Mouse (Mus musculus) liver, embryonic 16.5 days (tissue): ENCODE data around the gene Tmem104. TPM values are rescaled to one million over a fixed set of nuclear protein-coding genes. Genes with fewer than 3 reads are reported as not detected.

ENCODE experiments used
- ATAC-seq: fragments of 200-750 bp; cut with Nextera tagmentation; 2 replicates; pipeline ENCODE4 v1.8.0; 2017; ENCODE audit warnings: low read depth, mild to moderate bottlenecking, moderate number of reproducible peaks, moderate library complexity
- H3K27ac ChIP-seq: fragments of 300-500 bp; sonication (generic); 2 replicates; pipeline ENCODE4 v1.5.1; 2014; ENCODE audit warnings: mild to moderate bottlenecking, low read length
- H3K27me3 ChIP-seq: fragments of 300-500 bp; sonication (generic); 2 replicates; pipeline ENCODE4 v1.6.1; 2014; ENCODE audit warnings: low read depth, low read length, mixed read lengths; ENCODE audit not compliant: control insufficient read depth, insufficient read depth
- H3K36me3 ChIP-seq: fragments of 300-500 bp; sonication (generic); 2 replicates; pipeline ENCODE4 v1.6.1; 2014; ENCODE audit warnings: mild to moderate bottlenecking; ENCODE audit not compliant: control insufficient read depth, insufficient read depth
- H3K4me1 ChIP-seq: fragments of 300-500 bp; sonication (generic); 2 replicates; pipeline ENCODE4 v1.6.1; 2014; ENCODE audit warnings: low read depth, low read length, mixed read lengths; ENCODE audit not compliant: control insufficient read depth
- H3K4me2 ChIP-seq: fragments of 300-500 bp; sonication (generic); 2 replicates; pipeline ENCODE4 v1.6.1; 2014; ENCODE audit warnings: low read depth, low read length, mixed read lengths
- H3K4me3 ChIP-seq: fragments of 300-500 bp; sonication (generic); 2 replicates; pipeline ENCODE4 v1.5.1; 2014; ENCODE audit warnings: low read depth, mild to moderate bottlenecking, low read length
- H3K9ac ChIP-seq: fragments of 300-500 bp; sonication (generic); 2 replicates; pipeline ENCODE4 v1.6.1; 2014; ENCODE audit warnings: low read depth, low read length
- H3K9me3 ChIP-seq: fragments of 300-500 bp; sonication (generic); replicated peaks from 2 replicates; pipeline ENCODE4 v1.6.1; 2016; ENCODE audit warnings: low read length; ENCODE audit not compliant: control insufficient read depth
- WGBS: fragments of 180-500 bp; shearing (Covaris S2); extraction: QIAGEN DNeasy Blood & Tissue Kit; methylation state at CpG from one replicate; pipeline ENCODE4 v1.1.7; 2014; ENCODE audit not compliant: insufficient replicate concordance; 5-methylcytosine and 5-hydroxymethylcytosine counted together
- polyA plus RNA-seq: library from polyadenylated mRNA; unstranded; fragments of >200 nt; fragmentation: Nextera tagmentation; extraction: Ambion mirVana; gene quantifications from 2 replicates; pipeline ENCODE4 v1.2.1, GENCODE M21; 2015

The Tmem104 gene
- polyA plus RNA-seq, 1 experiment from 2014 or later = 6.4 TPM

- ATAC-seq = no peak
- WGBS = 5% methylated on average over 22 of the region's 22 CpGs
- peaks cover 53% of the 10 kb centered on the region for H3K27me3 ChIP-seq
Measured at GRCm38 (mm10) chr11:115266400-115266778, 79.1 kb downstream of the Tmem104 start.

GRCm38 (mm10) chr11:115267061-115267883, 80.0 kb downstream of the Tmem104 start, which contains the start of gene Grin2c:
TSS of gene Grin2c (minus strand) at chr11:115267243.
- Histone ChIP-seq H3K4me1 (peaks cover 5% of the 10 kb centered on the region), H3K4me3 (peak within 1 kb of the TSS; percentile 30), H3K9me3 (no peaks in the 10 kb centered on the region), H3K9ac (no peak within 1 kb of the TSS), H3K27ac (no peak within 1 kb of the TSS), H3K4me2 (peak within 1 kb of the TSS; percentile 28; the same call in 1 of the 2 replicates), H3K27me3 (peaks cover 53% of the 10 kb centered on the region), H3K36me3 (no peaks in the 10 kb centered on the region)
- WGBS = 10% methylated on average over 25 of the region's 50 CpGs
- ATAC-seq = no peak

More at GRCm38 (mm10) chr11:115266400-115266778, 79.1 kb downstream of the Tmem104 start:
- Histone ChIP-seq H3K4me3 (no peak overlapping the region; the same call in 1 of the 2 replicates), H3K9ac (no peak overlapping the region), H3K27ac (no peak overlapping the region), H3K9me3 (no peaks in the 10 kb centered on the region), H3K4me2 (no peak overlapping the region), H3K36me3 (no peaks in the 10 kb centered on the region), H3K4me1 (peaks cover 5% of the 10 kb centered on the region)

- no peaks in the 10 kb centered on the region for H3K36me3 ChIP-seq
- H3K4me2 ChIP-seq = no peak overlapping the region
- H3K27ac ChIP-seq = no peak overlapping the region
- 67% methylated on average over 11 of the region's 11 CpGs for WGBS
- no peak overlapping the region for H3K4me3 ChIP-seq
- peaks cover 50% of the 10 kb centered on the region for H3K27me3 ChIP-seq
- peaks cover 5% of the 10 kb centered on the region for H3K4me1 ChIP-seq
- H3K9me3 ChIP-seq = no peaks in the 10 kb centered on the region
- H3K9ac ChIP-seq = no peak overlapping the region
- no peak for ATAC-seq
Measured at GRCm38 (mm10) chr11:115267958-115268357, 80.7 kb downstream of the Tmem104 start.

- no peak overlapping the region for H3K4me2 ChIP-seq
- H3K4me3 ChIP-seq = no peak overlapping the region
- 77% methylated on average over 27 of the region's 27 CpGs for WGBS
- peaks cover 39% of the 10 kb centered on the region for H3K27me3 ChIP-seq
- peaks cover 11% of the 10 kb centered on the region for H3K4me1 ChIP-seq
- no peaks in the 10 kb centered on the region for H3K36me3 ChIP-seq
- H3K9ac ChIP-seq = no peak overlapping the region
- ATAC-seq = no peak
- no peak overlapping the region for H3K27ac ChIP-seq
- H3K9me3 ChIP-seq = no peaks in the 10 kb centered on the region
Measured at GRCm38 (mm10) chr11:115269330-115270066, 82.2 kb downstream of the Tmem104 start.

- no peak for ATAC-seq
Measured at GRCm38 (mm10) chr11:115270148-115270861, 83.0 kb downstream of the Tmem104 start.

GRCm38 (mm10) chr11:115271052-115271451, 83.8 kb downstream of the Tmem104 start:
- H3K4me2 ChIP-seq = no peak overlapping the region
- no peaks in the 10 kb centered on the region for H3K36me3 ChIP-seq
- peaks cover 22% of the 10 kb centered on the region for H3K4me1 ChIP-seq
- ATAC-seq = no peak
- no peaks in the 10 kb centered on the region for H3K9me3 ChIP-seq
- H3K4me3 ChIP-seq = no peak overlapping the region
- no peak overlapping the region for H3K27ac ChIP-seq
- H3K27me3 ChIP-seq = peaks cover 25% of the 10 kb centered on the region
- H3K9ac ChIP-seq = no peak overlapping the region
- 70% methylated on average over 9 of the region's 9 CpGs for WGBS

More at GRCm38 (mm10) chr11:115270148-115270861, 83.0 kb downstream of the Tmem104 start:
- Histone ChIP-seq H3K4me1 (peaks cover 15% of the 10 kb centered on the region), H3K9ac (no peak overlapping the region), H3K27me3 (peaks cover 32% of the 10 kb centered on the region), H3K27ac (no peak overlapping the region), H3K4me2 (no peak overlapping the region), H3K36me3 (no peaks in the 10 kb centered on the region), H3K9me3 (no peaks in the 10 kb centered on the region), H3K4me3 (no peak overlapping the region)
- 37% methylated on average over 19 of the region's 19 CpGs for WGBS

GRCm38 (mm10) chr11:115271481-115271880, 84.2 kb downstream of the Tmem104 start:
- no peak overlapping the region for H3K9ac ChIP-seq
- no peak overlapping the region for H3K27ac ChIP-seq
- no peak overlapping the region for H3K4me2 ChIP-seq
- peaks cover 26% of the 10 kb centered on the region for H3K4me1 ChIP-seq
- H3K27me3 ChIP-seq = peaks cover 21% of the 10 kb centered on the region
- H3K36me3 ChIP-seq = no peaks in the 10 kb centered on the region
- H3K9me3 ChIP-seq = no peaks in the 10 kb centered on the region
- ATAC-seq = no peak
- 60% methylated on average over 10 of the region's 10 CpGs for WGBS
- H3K4me3 ChIP-seq = no peak overlapping the region

- Histone ChIP-seq H3K9me3 (no peaks in the 10 kb centered on the region), H3K4me3 (no peak overlapping the region), H3K27ac (no peak overlapping the region), H3K4me2 (no peak overlapping the region), H3K27me3 (peaks cover 5% of the 10 kb centered on the region), H3K9ac (no peak overlapping the region), H3K4me1 (peaks cover 29% of the 10 kb centered on the region), H3K36me3 (no peaks in the 10 kb centered on the region)
- WGBS = 59% methylated on average over 10 of the region's 10 CpGs
- ATAC-seq = no peak
Measured at GRCm38 (mm10) chr11:115272894-115273498, 85.7 kb downstream of the Tmem104 start.
